Mouse (Mus musculus): ENCODE results near the gene Rad23a.

DNA sequence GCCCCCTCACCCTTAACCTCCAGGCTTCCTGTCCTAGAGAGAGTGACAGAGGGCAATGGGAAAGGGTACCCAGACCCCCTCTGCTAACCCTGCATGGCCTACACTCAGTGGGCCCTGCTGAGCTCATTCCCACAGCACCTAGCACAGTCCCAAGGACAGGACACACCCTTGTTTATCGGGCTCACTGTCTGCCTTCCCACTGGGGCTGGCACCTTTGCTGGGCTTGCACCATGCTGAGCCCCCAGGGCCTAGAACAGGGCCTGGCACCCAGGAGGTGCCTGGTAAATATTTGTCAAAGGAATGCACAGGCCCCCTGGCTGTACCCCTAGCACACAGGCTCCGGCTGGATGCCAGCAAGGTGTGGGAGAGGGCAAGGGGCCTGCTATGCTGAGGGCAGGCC is 49.9 kb downstream of the Rad23a start:
- TF ChIP-seq CTCF (IDR thresholded peaks at IDR 0.05; ENCODE audit: control insufficient read depth, insufficient read depth, low read length): no peak
- no peak for TF ChIP-seq POLR2A (IDR thresholded peaks at IDR 0.05; ENCODE audit: borderline replicate concordance, control insufficient read depth, low read depth, low read length)

All from bone marrow, adult 2 months (tissue).